Mouse (Mus musculus): ENCODE results near the gene D2hgdh.

DNA sequence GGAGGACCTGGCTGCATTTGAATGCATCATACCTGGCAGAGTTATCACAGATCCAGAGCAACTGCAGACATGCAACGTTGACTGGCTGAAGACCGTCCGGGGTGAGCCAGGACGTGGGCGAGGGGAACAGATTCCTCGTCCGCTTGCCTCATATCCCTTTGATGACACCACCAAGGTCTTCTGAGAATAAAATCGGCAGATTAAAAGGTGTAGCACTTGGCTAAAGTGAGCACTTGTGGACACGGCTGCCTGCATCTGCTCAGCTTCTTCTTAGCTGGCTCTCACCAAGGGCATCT is 1.8 kb downstream of the D2hgdh start:
- no peak for TF ChIP-seq CTCF (IDR thresholded peaks at IDR 0.05; ENCODE audit: low read depth)
- no peak for TF ChIP-seq EP300 (optimal IDR thresholded peaks at IDR 0.05)
